Mouse (Mus musculus): ENCODE results near the gene Tmub1. TPM values are rescaled to one million over a fixed set of nuclear protein-coding genes. Genes with fewer than 3 reads are reported as not detected.

The Tmub1 gene
- polyA plus RNA-seq, 1 experiment from 2014 or later, result 29.4 TPM

DNA sequence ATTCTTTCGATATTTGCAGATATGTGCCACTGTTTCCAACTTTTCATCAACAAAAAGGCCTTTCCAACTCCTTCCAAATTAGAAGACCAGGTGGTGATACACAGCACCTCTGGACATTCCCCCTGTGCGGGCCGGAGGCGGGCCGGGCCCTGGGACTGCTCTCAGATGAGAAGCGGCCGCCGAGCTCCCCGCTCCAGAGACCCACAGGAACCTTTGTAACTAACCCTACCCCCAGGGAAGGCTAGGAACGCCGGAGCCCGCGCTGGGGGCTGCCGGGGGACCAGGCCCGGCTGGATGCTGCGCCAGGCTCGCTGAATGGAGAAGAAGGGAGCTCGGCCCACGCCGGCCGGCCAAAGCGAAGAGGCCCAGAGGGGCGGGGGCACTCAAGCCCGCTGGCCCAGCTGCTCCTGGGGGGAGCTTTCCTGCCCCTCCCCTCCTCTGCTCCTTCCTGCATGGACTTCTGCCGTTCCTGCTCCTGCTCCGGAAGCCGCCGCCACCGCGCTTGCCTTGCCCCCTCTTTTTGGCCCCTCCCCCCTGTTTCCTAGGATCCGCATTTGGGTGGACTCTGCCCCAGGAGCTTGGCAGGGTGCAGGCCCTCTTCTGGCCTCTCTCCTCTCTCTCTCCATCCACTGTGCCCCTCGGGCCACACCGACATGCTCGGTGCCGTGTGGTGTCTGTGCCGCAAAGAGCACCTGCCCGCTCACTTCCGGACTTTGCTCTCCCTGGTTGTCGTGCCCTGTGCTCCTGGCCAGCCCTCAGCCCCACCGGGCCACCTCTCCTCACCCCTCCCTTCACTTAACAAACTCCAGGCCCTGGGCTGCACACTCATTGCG is 34.8 kb upstream of the Tmub1 start:
- 0 out of 2 replicates have a peak overlapping the region, but pooled peaks have one; percentile 32 for H3K9ac ChIP-seq (replicated peaks; ENCODE audit: low read length)
- peaks cover 24% of the 10 kb centered on the region for H3K4me1 ChIP-seq (ENCODE audit: insufficient read depth, low read length)
- H3K27ac ChIP-seq (ENCODE audit: low read length), result peak overlapping the region; percentile 72
- H3K27me3 ChIP-seq (ENCODE audit: insufficient read depth, low read length), result no peaks in the 10 kb centered on the region
- H3K9me3 ChIP-seq (ENCODE audit: low read length), result no peaks in the 10 kb centered on the region
- WGBS, result 49% methylated on average over 38 of the region's 41 CpGs
- H3K4me3 ChIP-seq (ENCODE audit: low read length), result no peak overlapping the region
- peak; percentile 71 for ATAC-seq (ENCODE audit: low FRiP score, low TSS enrichment)
- peaks cover 37% of the 10 kb centered on the region for H3K36me3 ChIP-seq (ENCODE audit: insufficient read depth, low read length)
- H3K4me2 ChIP-seq (replicated peaks; ENCODE audit: low read depth, low read length), result peak overlapping the region; percentile 26; the same call in 1 of the 2 replicates

- H3K4me1 ChIP-seq (ENCODE audit: insufficient read depth, low read length), result peaks cover 24% of the 10 kb centered on the region
- no peaks in the 10 kb centered on the region for H3K27me3 ChIP-seq (ENCODE audit: insufficient read depth, low read length)
- H3K4me3 ChIP-seq (ENCODE audit: low read length), result no peak overlapping the region
- H3K9me3 ChIP-seq (ENCODE audit: low read length), result no peaks in the 10 kb centered on the region
- ATAC-seq (ENCODE audit: low FRiP score, low TSS enrichment), result peak; percentile 29
- 7% methylated on average over 4 of the region's 4 CpGs for WGBS
- no peak overlapping the region for H3K4me2 ChIP-seq (replicated peaks; ENCODE audit: low read depth, low read length)
- H3K27ac ChIP-seq (ENCODE audit: low read length), result no peak overlapping the region
- H3K9ac ChIP-seq (replicated peaks; ENCODE audit: low read length), result no peak overlapping the region
- H3K36me3 ChIP-seq (ENCODE audit: insufficient read depth, low read length), result peaks cover 43% of the 10 kb centered on the region
Measured at GRCm38 (mm10) chr5:24481647-24482046, 34.0 kb upstream of the Tmub1 start.

DNA sequence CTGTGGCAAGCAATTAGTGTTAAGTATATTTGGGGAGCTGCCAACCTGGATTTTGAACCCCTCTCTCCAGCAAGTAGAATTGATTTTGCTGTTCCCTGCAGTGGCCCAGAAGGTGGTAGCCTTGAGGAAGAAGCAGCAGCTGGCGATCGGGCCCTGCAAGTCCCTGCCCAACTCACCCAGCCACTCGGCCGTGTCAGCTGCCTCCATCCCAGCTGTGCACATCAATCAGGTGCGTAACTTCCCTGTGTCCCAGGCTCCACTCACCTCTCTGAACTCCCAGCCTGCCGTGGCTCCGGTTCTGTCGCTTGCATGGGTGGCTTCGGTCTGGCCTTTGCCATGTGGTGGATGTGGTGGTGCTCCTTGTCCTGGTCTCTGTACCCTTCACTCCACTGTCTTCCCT is 30.3 kb upstream of the Tmub1 start:
- 56% methylated on average over 9 of the region's 9 CpGs for WGBS
- no peak overlapping the region for H3K4me2 ChIP-seq (replicated peaks; ENCODE audit: low read depth, low read length)

DNA sequence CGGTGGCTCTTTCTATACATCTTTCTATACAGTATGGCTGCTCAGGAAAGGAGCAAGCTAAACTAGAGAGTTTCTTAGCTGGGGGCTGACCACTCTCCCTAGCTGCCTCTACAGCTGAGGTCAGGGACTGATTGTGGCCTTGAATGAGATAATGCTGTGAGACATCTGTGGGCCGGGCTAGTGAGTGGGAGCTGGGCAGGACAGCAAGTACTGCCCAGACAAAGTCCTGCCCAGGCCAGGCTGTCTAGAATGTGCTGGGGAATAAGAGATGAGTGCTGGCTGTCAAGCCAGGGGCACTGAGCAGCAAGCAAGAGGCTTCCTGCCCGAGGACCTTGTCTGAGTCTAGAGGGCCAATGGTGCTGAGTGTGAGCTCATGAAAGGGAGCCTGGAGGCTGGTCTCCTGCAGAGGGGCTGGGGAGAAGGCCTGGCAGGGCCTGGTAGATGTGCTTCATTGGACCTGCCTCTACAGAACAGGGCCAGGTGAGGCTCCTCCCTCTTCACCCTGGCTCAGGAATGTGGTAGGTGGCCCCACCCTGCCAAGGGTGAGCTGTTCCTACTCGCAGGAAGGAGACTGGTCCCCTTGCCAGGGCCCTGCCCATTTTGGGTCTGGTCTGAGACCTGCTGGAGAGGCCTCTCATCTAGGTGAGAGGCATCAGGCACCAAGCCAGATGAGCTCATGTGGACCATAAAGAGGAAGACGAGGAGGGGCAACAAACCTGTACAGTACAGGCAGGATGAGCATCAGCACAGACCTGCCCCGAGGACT is 28.0 kb upstream of the Tmub1 start:
- Histone ChIP-seq H3K9ac (replicated peaks; ENCODE audit: low read length) (no peak overlapping the region), H3K27ac (ENCODE audit: low read length) (no peak overlapping the region), H3K36me3 (ENCODE audit: insufficient read depth, low read length) (peaks cover 38% of the 10 kb centered on the region), H3K4me1 (ENCODE audit: insufficient read depth, low read length) (peaks cover 27% of the 10 kb centered on the region), H3K27me3 (ENCODE audit: insufficient read depth, low read length) (no peaks in the 10 kb centered on the region; the same call in 1 of the 2 replicates), H3K9me3 (ENCODE audit: low read length) (no peaks in the 10 kb centered on the region), H3K4me2 (replicated peaks; ENCODE audit: low read depth, low read length) (peak overlapping the region; percentile 85), H3K4me3 (ENCODE audit: low read length) (peak overlapping the region; percentile 54)
- WGBS, result 79% methylated on average over 6 of the region's 6 CpGs
- ATAC-seq (ENCODE audit: low FRiP score, low TSS enrichment), result peak; percentile 21; the same call in 1 of the 2 replicates

More for the DNA sequence above, 30.3 kb upstream of the Tmub1 start:
- ATAC-seq (ENCODE audit: low FRiP score, low TSS enrichment), result no peak
- no peaks in the 10 kb centered on the region for H3K9me3 ChIP-seq (ENCODE audit: low read length)
- peaks cover 39% of the 10 kb centered on the region for H3K36me3 ChIP-seq (ENCODE audit: insufficient read depth, low read length)
- no peak overlapping the region for H3K27ac ChIP-seq (ENCODE audit: low read length)
- H3K27me3 ChIP-seq (ENCODE audit: insufficient read depth, low read length), result no peaks in the 10 kb centered on the region; the same call in 1 of the 2 replicates
- no peak overlapping the region for H3K9ac ChIP-seq (replicated peaks; ENCODE audit: low read length)
- peaks cover 37% of the 10 kb centered on the region for H3K4me1 ChIP-seq (ENCODE audit: insufficient read depth, low read length)
- no peak overlapping the region for H3K4me3 ChIP-seq (ENCODE audit: low read length)

DNA sequence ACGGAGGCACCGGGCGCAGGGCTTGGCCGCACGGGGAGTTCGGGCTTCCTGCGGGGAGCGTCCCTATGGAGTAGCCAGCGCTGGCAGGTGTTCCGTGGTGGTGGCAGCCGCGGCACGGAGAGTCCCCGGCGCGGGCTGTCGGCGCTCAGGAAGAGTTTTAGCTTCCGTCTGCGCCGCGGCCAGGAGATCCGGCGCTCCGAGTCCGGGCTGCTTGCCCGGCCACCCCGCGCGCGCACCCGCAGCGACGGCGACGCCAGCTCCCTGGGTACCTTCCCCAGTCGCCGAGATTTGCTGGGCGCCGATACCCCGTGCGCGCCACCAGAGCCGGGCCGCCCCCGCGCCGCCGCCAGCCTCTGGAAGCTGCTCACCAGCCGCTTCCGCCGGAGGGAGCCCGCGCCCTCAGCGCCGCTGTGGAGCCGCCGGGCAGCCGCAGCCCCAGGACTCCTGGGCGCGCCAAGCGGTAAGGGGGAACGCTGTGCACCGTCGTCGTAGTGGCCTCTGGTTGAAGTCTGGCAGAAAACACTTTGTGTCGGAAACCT is 27.1 kb upstream of the Tmub1 start:
- Histone ChIP-seq H3K4me1 (ENCODE audit: insufficient read depth, low read length) (peaks cover 27% of the 10 kb centered on the region), H3K9ac (replicated peaks; ENCODE audit: low read length) (peak overlapping the region; percentile 64), H3K27ac (ENCODE audit: low read length) (no peak overlapping the region), H3K27me3 (ENCODE audit: insufficient read depth, low read length) (no peaks in the 10 kb centered on the region; the same call in 1 of the 2 replicates), H3K36me3 (ENCODE audit: insufficient read depth, low read length) (peaks cover 29% of the 10 kb centered on the region), H3K4me3 (ENCODE audit: low read length) (peak overlapping the region; percentile 54), H3K4me2 (replicated peaks; ENCODE audit: low read depth, low read length) (peak overlapping the region; percentile 85), H3K9me3 (ENCODE audit: low read length) (no peaks in the 10 kb centered on the region)
- 2% methylated on average over 67 of the region's 67 CpGs for WGBS
- ATAC-seq (ENCODE audit: low FRiP score, low TSS enrichment), result no peak

DNA sequence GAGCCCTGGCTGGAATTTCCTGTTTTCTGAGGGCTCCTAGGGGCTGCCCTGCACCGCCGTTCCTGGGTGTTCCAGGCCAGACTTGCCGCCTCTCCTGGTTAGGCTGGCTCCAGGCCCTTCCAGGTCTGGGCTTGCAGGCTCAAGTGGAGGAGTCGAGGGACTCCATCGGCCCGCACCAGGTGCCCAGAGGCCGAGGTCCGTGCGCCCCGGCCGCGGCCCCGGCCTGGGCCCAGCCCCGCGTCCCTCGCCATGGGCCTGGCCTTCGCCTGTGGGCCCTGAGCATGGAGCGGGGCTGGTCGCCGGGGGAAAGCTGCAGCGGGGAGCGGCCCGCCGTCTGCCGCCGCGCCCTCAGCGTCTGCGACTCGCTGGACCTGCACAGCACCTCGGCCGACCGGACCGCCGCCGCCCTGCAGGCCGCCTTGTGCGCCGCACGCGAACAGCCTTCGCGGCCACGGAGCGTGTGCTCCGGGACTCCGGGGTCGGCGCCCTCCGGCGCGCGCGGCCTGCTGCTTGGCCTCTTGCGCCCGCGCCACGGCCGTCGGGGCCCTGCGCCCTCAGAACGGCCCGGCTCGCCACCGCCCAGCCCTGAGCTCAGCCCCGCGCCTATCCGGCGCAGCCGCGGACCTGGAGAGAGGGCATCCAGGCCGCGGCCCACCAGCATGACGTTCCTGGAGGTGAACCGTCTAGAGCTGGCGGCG is 26.5 kb upstream of the Tmub1 start:
- peaks cover 27% of the 10 kb centered on the region for H3K4me1 ChIP-seq (ENCODE audit: insufficient read depth, low read length)
- peak; percentile 32 for ATAC-seq (ENCODE audit: low FRiP score, low TSS enrichment)
- 4% methylated on average over 66 of the region's 77 CpGs for WGBS
- H3K27ac ChIP-seq (ENCODE audit: low read length), result no peak overlapping the region
- no peaks in the 10 kb centered on the region; the same call in 1 of the 2 replicates for H3K27me3 ChIP-seq (ENCODE audit: insufficient read depth, low read length)
- no peaks in the 10 kb centered on the region for H3K9me3 ChIP-seq (ENCODE audit: low read length)
- H3K4me2 ChIP-seq (replicated peaks; ENCODE audit: low read depth, low read length), result peak overlapping the region; percentile 85
- H3K4me3 ChIP-seq (ENCODE audit: low read length), result peak overlapping the region; percentile 54
- peaks cover 24% of the 10 kb centered on the region for H3K36me3 ChIP-seq (ENCODE audit: insufficient read depth, low read length)
- peak overlapping the region; percentile 64 for H3K9ac ChIP-seq (replicated peaks; ENCODE audit: low read length)

- H3K27ac ChIP-seq (ENCODE audit: low read length), result no peak overlapping the region
- no peak overlapping the region for H3K9ac ChIP-seq (replicated peaks; ENCODE audit: low read length)
- 0 out of 2 replicates have a peak, but pooled peaks have one; percentile 6 for ATAC-seq (ENCODE audit: low FRiP score, low TSS enrichment)
- H3K4me2 ChIP-seq (replicated peaks; ENCODE audit: low read depth, low read length), result 0 out of 2 replicates have a peak overlapping the region, but pooled peaks have one; percentile 0
- no peak overlapping the region for H3K4me3 ChIP-seq (ENCODE audit: low read length)
- peaks cover 27% of the 10 kb centered on the region for H3K4me1 ChIP-seq (ENCODE audit: insufficient read depth, low read length)
- 46% methylated on average over 6 of the region's 7 CpGs for WGBS
- H3K27me3 ChIP-seq (ENCODE audit: insufficient read depth, low read length), result no peaks in the 10 kb centered on the region; the same call in 1 of the 2 replicates
- H3K36me3 ChIP-seq (ENCODE audit: insufficient read depth, low read length), result peaks cover 13% of the 10 kb centered on the region
- no peaks in the 10 kb centered on the region for H3K9me3 ChIP-seq (ENCODE audit: low read length)
Measured at GRCm38 (mm10) chr5:24472884-24473619, 25.4 kb upstream of the Tmub1 start.

DNA sequence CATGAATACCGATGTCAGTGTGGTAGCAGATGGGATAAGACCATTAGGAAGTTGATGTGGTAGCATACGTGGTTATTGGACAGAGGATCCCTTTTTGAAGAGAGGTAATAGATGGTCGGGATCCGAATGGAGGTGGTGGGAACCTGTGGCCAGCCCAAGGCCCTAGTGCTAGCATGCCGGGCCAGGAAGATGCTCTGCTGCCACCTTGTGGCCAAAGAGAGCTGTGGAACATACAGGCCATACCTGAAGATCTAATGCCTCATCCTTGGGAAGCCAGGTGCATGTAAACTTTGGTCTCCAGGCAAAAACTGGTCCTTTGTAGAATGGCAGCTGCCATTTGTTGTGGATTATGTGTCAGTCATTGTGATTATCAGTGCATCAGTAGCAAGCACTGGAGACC is 22.9 kb upstream of the Tmub1 start:
- Histone ChIP-seq H3K27ac (ENCODE audit: low read length) (no peak overlapping the region), H3K36me3 (ENCODE audit: insufficient read depth, low read length) (no peaks in the 10 kb centered on the region), H3K9ac (replicated peaks; ENCODE audit: low read length) (no peak overlapping the region), H3K9me3 (ENCODE audit: low read length) (no peaks in the 10 kb centered on the region), H3K4me1 (ENCODE audit: insufficient read depth, low read length) (peaks cover 22% of the 10 kb centered on the region), H3K27me3 (ENCODE audit: insufficient read depth, low read length) (no peaks in the 10 kb centered on the region; the same call in 1 of the 2 replicates), H3K4me2 (replicated peaks; ENCODE audit: low read depth, low read length) (no peak overlapping the region), H3K4me3 (ENCODE audit: low read length) (no peak overlapping the region)
- peak; percentile 62; the same call in 1 of the 2 replicates for ATAC-seq (ENCODE audit: low FRiP score, low TSS enrichment)
- WGBS, result 9% methylated on average over 5 of the region's 5 CpGs
